Mouse (Mus musculus): ENCODE data around the gene Shank3. TPM values are rescaled to one million over a fixed set of nuclear protein-coding genes. Genes with fewer than 3 reads are reported as not detected.

Shank3 gene
- polyA plus RNA-seq, 1 experiment from 2014 or later, result 1.0 TPM

DNA sequence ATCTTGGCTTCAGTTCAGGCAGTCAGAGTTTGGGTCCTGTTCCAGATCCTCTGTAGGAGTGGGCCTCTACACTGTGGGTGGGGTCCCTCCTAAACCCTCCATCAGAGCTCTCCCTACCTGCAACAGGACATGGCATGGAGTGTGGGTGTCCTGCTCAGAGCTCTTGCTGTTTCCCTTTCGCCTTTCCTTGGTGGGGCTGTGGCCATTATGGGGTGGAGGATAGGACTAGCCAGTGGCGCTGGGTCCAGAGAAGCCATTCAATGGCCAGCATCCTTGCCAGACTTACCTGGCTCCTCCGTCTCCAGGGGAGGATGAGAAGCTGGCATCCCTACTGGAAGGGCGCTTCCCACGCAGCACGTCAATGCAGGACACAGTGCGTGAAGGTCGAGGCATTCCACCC, 47.9 kb downstream of the Shank3 start:
- 60% methylated on average over 8 of the region's 8 CpGs for WGBS
- no peaks in the 10 kb centered on the region for H3K9me3 ChIP-seq (replicated peaks; ENCODE audit: low read length)
- no peak overlapping the region; the same call in 1 of the 2 replicates for H3K4me3 ChIP-seq (replicated peaks; ENCODE audit: low read depth, low read length)
- H3K36me3 ChIP-seq (ENCODE audit: insufficient read depth, low read length), result 0 out of 2 replicates have a peak, but pooled peaks cover 7% of the 10 kb centered on the region
- TF ChIP-seq CTCF (IDR thresholded peaks at IDR 0.05; ENCODE audit: low read depth), result no peak
- no peak overlapping the region for H3K27ac ChIP-seq
- ATAC-seq (replicated peaks; ENCODE audit: low FRiP score, low read depth) (no peak), DNase-seq (ENCODE audit: low spot score) (no peak)
- no peaks in the 10 kb centered on the region; the same call in 1 of the 2 replicates for H3K4me1 ChIP-seq (replicated peaks; ENCODE audit: insufficient read depth, low read length)
- H3K27me3 ChIP-seq (ENCODE audit: insufficient read depth, low read length), result peaks cover 4% of the 10 kb centered on the region; the same call in 1 of the 2 replicates
- H3K4me2 ChIP-seq (ENCODE audit: low read length), result peak overlapping the region; percentile 59
- no peak overlapping the region for H3K9ac ChIP-seq (ENCODE audit: low read depth, low read length)

DNA sequence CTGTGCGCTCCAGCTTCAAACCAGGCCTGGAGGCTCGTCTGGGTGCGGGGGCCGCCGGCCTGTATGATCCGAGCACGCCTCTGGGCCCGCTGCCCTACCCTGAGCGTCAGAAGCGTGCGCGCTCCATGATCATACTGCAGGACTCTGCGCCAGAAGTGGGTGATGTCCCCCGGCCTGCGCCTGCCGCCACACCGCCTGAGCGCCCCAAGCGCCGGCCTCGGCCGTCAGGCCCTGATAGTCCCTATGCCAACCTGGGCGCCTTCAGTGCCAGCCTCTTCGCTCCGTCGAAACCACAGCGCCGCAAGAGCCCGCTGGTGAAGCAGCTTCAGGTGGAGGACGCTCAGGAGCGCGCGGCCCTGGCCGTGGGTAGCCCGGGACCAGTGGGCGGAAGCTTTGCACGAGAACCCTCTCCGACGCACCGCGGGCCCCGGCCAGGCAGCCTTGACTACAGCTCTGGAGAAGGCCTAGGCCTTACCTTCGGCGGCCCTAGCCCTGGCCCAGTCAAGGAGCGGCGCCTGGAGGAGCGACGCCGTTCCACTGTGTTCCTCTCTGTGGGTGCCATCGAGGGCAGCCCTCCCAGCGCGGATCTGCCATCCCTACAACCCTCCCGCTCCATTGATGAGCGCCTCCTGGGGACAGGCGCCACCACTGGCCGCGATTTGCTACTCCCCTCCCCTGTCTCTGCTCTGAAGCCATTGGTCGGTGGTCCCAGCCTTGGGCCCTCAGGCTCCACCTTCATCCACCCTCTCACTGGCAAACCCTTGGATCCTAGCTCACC, 48.6 kb downstream of the Shank3 start:
- H3K4me3 ChIP-seq (replicated peaks; ENCODE audit: low read depth, low read length), result peak overlapping the region; percentile 28
- peak; percentile 56 for DNase-seq (ENCODE audit: low spot score)
- 0 out of 2 replicates have a peak, but pooled peaks cover 7% of the 10 kb centered on the region for H3K36me3 ChIP-seq (ENCODE audit: insufficient read depth, low read length)
- no peaks in the 10 kb centered on the region; the same call in 1 of the 2 replicates for H3K4me1 ChIP-seq (replicated peaks; ENCODE audit: insufficient read depth, low read length)
- H3K9me3 ChIP-seq (replicated peaks; ENCODE audit: low read length), result no peaks in the 10 kb centered on the region
- 21% methylated on average over 54 of the region's 58 CpGs for WGBS
- peaks cover 4% of the 10 kb centered on the region; the same call in 1 of the 2 replicates for H3K27me3 ChIP-seq (ENCODE audit: insufficient read depth, low read length)
- peak overlapping the region; percentile 59 for H3K4me2 ChIP-seq (ENCODE audit: low read length)
- no peak overlapping the region for H3K27ac ChIP-seq
- peak; percentile 75 for ATAC-seq (replicated peaks; ENCODE audit: low FRiP score, low read depth)
- peak overlapping the region; percentile 42; the same call in 1 of the 2 replicates for H3K9ac ChIP-seq (ENCODE audit: low read depth, low read length)
- peak; percentile 33; the same call in 1 of the 2 replicates for TF ChIP-seq CTCF (IDR thresholded peaks at IDR 0.05; ENCODE audit: low read depth)

DNA sequence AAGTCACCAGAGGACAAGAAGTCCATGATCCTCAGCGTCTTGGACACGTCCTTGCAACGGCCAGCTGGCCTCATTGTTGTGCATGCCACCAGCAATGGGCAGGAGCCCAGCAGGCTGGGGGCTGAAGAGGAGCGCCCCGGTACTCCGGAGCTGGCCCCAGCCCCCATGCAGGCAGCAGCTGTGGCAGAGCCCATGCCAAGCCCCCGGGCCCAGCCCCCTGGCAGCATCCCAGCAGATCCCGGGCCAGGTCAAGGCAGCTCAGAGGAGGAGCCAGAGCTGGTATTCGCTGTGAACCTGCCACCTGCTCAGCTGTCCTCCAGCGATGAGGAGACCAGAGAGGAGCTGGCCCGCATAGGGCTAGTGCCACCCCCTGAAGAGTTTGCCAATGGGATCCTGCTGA, 49.4 kb downstream of the Shank3 start:
- Histone ChIP-seq H3K36me3 (ENCODE audit: insufficient read depth, low read length) (0 out of 2 replicates have a peak, but pooled peaks cover 7% of the 10 kb centered on the region), H3K4me3 (replicated peaks; ENCODE audit: low read depth, low read length) (0 out of 2 replicates have a peak overlapping the region, but pooled peaks have one; percentile 28), H3K27ac (no peak overlapping the region), H3K4me1 (replicated peaks; ENCODE audit: insufficient read depth, low read length) (no peaks in the 10 kb centered on the region; the same call in 1 of the 2 replicates), H3K9ac (ENCODE audit: low read depth, low read length) (no peak overlapping the region), H3K9me3 (replicated peaks; ENCODE audit: low read length) (no peaks in the 10 kb centered on the region), H3K4me2 (ENCODE audit: low read length) (peak overlapping the region; percentile 59; the same call in 1 of the 2 replicates), H3K27me3 (ENCODE audit: insufficient read depth, low read length) (peaks cover 4% of the 10 kb centered on the region; the same call in 1 of the 2 replicates)
- TF ChIP-seq CTCF (IDR thresholded peaks at IDR 0.05; ENCODE audit: low read depth), result no peak
- WGBS, result 42% methylated on average over 11 of the region's 11 CpGs
- ATAC-seq (replicated peaks; ENCODE audit: low FRiP score, low read depth), result peak; percentile 7; the same call in 1 of the 2 replicates
- no peak for DNase-seq (ENCODE audit: low spot score)

DNA sequence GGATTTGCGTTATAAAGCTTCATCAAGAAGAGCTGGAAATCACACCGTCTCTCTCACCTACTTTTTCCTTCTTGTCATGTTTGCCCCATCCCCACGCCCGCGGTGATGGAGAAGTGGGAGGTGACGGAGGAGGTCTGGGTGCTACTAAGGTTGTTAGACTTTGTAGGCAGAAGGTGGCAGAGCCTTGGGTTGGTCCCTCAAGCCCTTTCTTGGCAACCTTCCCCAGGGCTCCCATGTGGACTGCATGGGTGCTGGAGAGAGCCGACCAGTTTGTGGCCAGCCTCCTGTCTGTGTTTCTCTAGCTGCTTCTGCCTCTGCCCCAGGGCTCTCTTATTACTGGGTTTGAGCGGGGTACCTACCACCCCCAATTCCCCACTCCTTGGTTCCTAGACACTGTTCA, 51.1 kb downstream of the Shank3 start:
- Histone ChIP-seq H3K9ac (ENCODE audit: low read depth, low read length) (no peak overlapping the region), H3K4me3 (replicated peaks; ENCODE audit: low read depth, low read length) (no peak overlapping the region), H3K4me2 (ENCODE audit: low read length) (no peak overlapping the region), H3K27me3 (ENCODE audit: insufficient read depth, low read length) (peaks cover 4% of the 10 kb centered on the region; the same call in 1 of the 2 replicates), H3K27ac (no peak overlapping the region), H3K36me3 (ENCODE audit: insufficient read depth, low read length) (0 out of 2 replicates have a peak, but pooled peaks cover 7% of the 10 kb centered on the region), H3K4me1 (replicated peaks; ENCODE audit: insufficient read depth, low read length) (no peaks in the 10 kb centered on the region; the same call in 1 of the 2 replicates), H3K9me3 (replicated peaks; ENCODE audit: low read length) (no peaks in the 10 kb centered on the region)
- no peak for DNase-seq (ENCODE audit: low spot score)
- WGBS, result 91% methylated on average over 8 of the region's 8 CpGs
- no peak for TF ChIP-seq CTCF (IDR thresholded peaks at IDR 0.05; ENCODE audit: low read depth)
- ATAC-seq (replicated peaks; ENCODE audit: low FRiP score, low read depth), result no peak

DNA sequence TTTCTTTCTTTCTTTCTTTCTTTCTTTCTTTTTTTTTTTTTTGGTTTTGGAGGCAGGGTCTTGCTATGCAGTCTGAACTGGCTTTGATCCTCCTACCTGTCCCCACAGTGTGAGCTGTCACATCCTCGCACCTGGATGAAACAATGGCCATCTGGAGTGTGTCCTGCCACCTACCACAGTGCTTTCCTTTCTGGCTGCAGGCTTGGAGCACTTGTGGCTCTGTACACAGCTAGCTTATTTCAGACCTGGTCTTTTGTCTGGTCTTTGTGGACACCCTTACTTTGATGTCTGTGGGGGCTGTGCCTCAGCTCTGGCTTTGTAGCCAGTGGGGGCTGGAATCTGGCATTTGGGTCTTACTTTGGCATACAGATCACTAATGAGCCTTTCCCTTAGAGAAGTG, 52.3 kb downstream of the Shank3 start:
- WGBS, result 88% methylated on average over 1 of the region's 1 CpGs
- DNase-seq (ENCODE audit: low spot score) (no peak), ATAC-seq (replicated peaks; ENCODE audit: low FRiP score, low read depth) (no peak)
- Histone ChIP-seq H3K4me3 (replicated peaks; ENCODE audit: low read depth, low read length) (no peak overlapping the region), H3K27ac (no peak overlapping the region), H3K36me3 (ENCODE audit: insufficient read depth, low read length) (0 out of 2 replicates have a peak, but pooled peaks cover 7% of the 10 kb centered on the region), H3K4me1 (replicated peaks; ENCODE audit: insufficient read depth, low read length) (peaks cover 3% of the 10 kb centered on the region; the same call in 1 of the 2 replicates), H3K9me3 (replicated peaks; ENCODE audit: low read length) (no peaks in the 10 kb centered on the region), H3K4me2 (ENCODE audit: low read length) (no peak overlapping the region), H3K9ac (ENCODE audit: low read depth, low read length) (no peak overlapping the region), H3K27me3 (ENCODE audit: insufficient read depth, low read length) (peaks cover 4% of the 10 kb centered on the region; the same call in 1 of the 2 replicates)
- no peak for TF ChIP-seq CTCF (IDR thresholded peaks at IDR 0.05; ENCODE audit: low read depth)

DNA sequence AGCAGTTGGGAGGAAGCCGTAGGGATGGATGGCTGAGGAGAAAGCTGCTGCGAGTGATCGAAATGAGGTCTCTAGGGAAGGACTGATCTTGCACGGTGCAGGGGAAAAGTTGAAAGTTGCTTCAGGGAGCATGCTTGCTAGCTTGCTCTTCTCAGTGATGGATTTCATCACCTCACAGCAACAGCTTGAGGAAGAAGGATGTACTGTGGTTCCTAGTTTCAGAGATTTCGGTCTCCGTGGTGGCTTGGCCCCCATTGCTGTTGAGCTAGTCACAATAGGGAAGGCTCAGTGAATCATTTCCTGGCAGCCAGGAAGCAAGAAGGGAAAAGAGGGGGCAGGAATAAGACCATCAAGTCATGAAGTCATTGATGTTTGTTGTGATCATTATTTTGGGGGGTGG, 56.2 kb downstream of the Shank3 start:
- Histone ChIP-seq H3K9ac (ENCODE audit: low read depth, low read length) (no peak overlapping the region), H3K4me2 (ENCODE audit: low read length) (no peak overlapping the region), H3K4me1 (replicated peaks; ENCODE audit: insufficient read depth, low read length) (peaks cover 18% of the 10 kb centered on the region; the same call in 1 of the 2 replicates), H3K4me3 (replicated peaks; ENCODE audit: low read depth, low read length) (no peak overlapping the region), H3K9me3 (replicated peaks; ENCODE audit: low read length) (no peaks in the 10 kb centered on the region), H3K36me3 (ENCODE audit: insufficient read depth, low read length) (0 out of 2 replicates have a peak, but pooled peaks cover 3% of the 10 kb centered on the region), H3K27me3 (ENCODE audit: insufficient read depth, low read length) (peaks cover 14% of the 10 kb centered on the region), H3K27ac (no peak overlapping the region)
- ATAC-seq (replicated peaks; ENCODE audit: low FRiP score, low read depth), result no peak
- WGBS, result 82% methylated on average over 6 of the region's 6 CpGs
- no peak for DNase-seq (ENCODE audit: low spot score)
- no peak for TF ChIP-seq CTCF (IDR thresholded peaks at IDR 0.05; ENCODE audit: low read depth)

Measured in kidney, postnatal 0 days (tissue).